Mouse (Mus musculus): ENCODE data around the gene Ehd4. TPM values are rescaled to one million over a fixed set of nuclear protein-coding genes. Genes with fewer than 3 reads are reported as not detected.

The Ehd4 gene
- total RNA-seq, 2 experiments from 2014 or later, result 461 to 503 TPM

- peak; percentile 49 for DNase-seq
Observed at GRCm38 (mm10) chr2:120068555-120069465, 85.6 kb downstream of the Ehd4 start.

GRCm38 (mm10) chr2:120066224-120066623, 88.2 kb downstream of the Ehd4 start:
- peak; percentile 51 for DNase-seq

- no peak for DNase-seq
Observed at GRCm38 (mm10) chr2:120065243-120065642, 89.2 kb downstream of the Ehd4 start.

GRCm38 (mm10) chr2:120064639-120065038, 89.8 kb downstream of the Ehd4 start:
- DNase-seq, result no peak

- DNase-seq, result no peak
Observed at GRCm38 (mm10) chr2:120062248-120062647, 92.2 kb downstream of the Ehd4 start.

GRCm38 (mm10) chr2:120060651-120061050, 93.8 kb downstream of the Ehd4 start:
- DNase-seq, result no peak

GRCm38 (mm10) chr2:120060190-120060589, 94.2 kb downstream of the Ehd4 start:
- no peak for DNase-seq

- no peak for DNase-seq
Observed at GRCm38 (mm10) chr2:120059466-120059865, 94.9 kb downstream of the Ehd4 start.

GRCm38 (mm10) chr2:120058818-120059217, 95.6 kb downstream of the Ehd4 start:
- DNase-seq, result no peak

GRCm38 (mm10) chr2:120055923-120056322, 98.5 kb downstream of the Ehd4 start:
- no peak for DNase-seq

- peak; percentile 60 for DNase-seq
Observed at GRCm38 (mm10) chr2:120054771-120055552, 99.4 kb downstream of the Ehd4 start.

- no peak for DNase-seq
Observed at GRCm38 (mm10) chr2:120051405-120051804, 103.0 kb downstream of the Ehd4 start.

- peak; percentile 72 for DNase-seq
Observed at GRCm38 (mm10) chr2:120049632-120050274, 104.7 kb downstream of the Ehd4 start.

- DNase-seq, result no peak
Observed at GRCm38 (mm10) chr2:120048173-120048572, 106.2 kb downstream of the Ehd4 start.

GRCm38 (mm10) chr2:120046486-120047310, 107.7 kb downstream of the Ehd4 start:
- no peak for DNase-seq

- DNase-seq, result no peak
Observed at GRCm38 (mm10) chr2:120044676-120045075, 109.7 kb downstream of the Ehd4 start.

- no peak for DNase-seq
Observed at GRCm38 (mm10) chr2:120044101-120044603, 110.3 kb downstream of the Ehd4 start.

- DNase-seq, result no peak
Observed at GRCm38 (mm10) chr2:120040991-120041390, 113.4 kb downstream of the Ehd4 start.

Data from heart, postnatal 4 days (tissue).